Mouse (Mus musculus) layer of hippocampus, postnatal 25 days (tissue): ENCODE results near the gene Cplx2. TPM values are rescaled to one million over a fixed set of nuclear protein-coding genes. Genes with fewer than 3 reads are reported as not detected.

Experiments
- DNase-seq, 2 experiments: peaks; one replicate each; pipeline ENCODE4 v3.0.0; 2022; ENCODE audit warnings: mixed read lengths in 2 of 2, low spot score in 1 of 2; ENCODE audit errors: extremely low spot score in 1 of 2
- total RNA-seq, 2 experiments: library from RNA; stranded (reverse); gene quantifications; 2 replicates each; pipeline ENCODE4 v1.2.3; 2021

The Cplx2 gene
- total RNA-seq, 2 experiments from 2014 or later, result 867 to 943 TPM

- DNase-seq, result peak in 1 of 2 experiments; percentile 27
Observed at GRCm38 (mm10) chr13:54364686-54365085, 6.5 kb upstream of the Cplx2 start.

- no peak for DNase-seq
Observed at GRCm38 (mm10) chr13:54367758-54368157, 3.4 kb upstream of the Cplx2 start.

- no peak for DNase-seq
Observed at GRCm38 (mm10) chr13:54368181-54368580, 3.0 kb upstream of the Cplx2 start.

- peak; percentile 66 to 70 for DNase-seq
Observed at GRCm38 (mm10) chr13:54371387-54372330, 510 bp downstream of the Cplx2 start.

- peak; percentile 80 to 89 for DNase-seq
Observed at GRCm38 (mm10) chr13:54372665-54373064, 1.5 kb downstream of the Cplx2 start.

- no peak for DNase-seq
Observed at GRCm38 (mm10) chr13:54374106-54374706, 3.1 kb downstream of the Cplx2 start.

- no peak for DNase-seq
Observed at GRCm38 (mm10) chr13:54375497-54376495, 4.6 kb downstream of the Cplx2 start.

GRCm38 (mm10) chr13:54376736-54377135 is 5.6 kb downstream of the Cplx2 start:
- no peak for DNase-seq

GRCm38 (mm10) chr13:54378051-54378450 is 6.9 kb downstream of the Cplx2 start:
- peak in 1 of 2 experiments; percentile 53 for DNase-seq

- no peak for DNase-seq
Observed at GRCm38 (mm10) chr13:54380421-54380820, 9.3 kb downstream of the Cplx2 start.

GRCm38 (mm10) chr13:54381396-54381795 is 10.2 kb downstream of the Cplx2 start:
- no peak for DNase-seq

- no peak for DNase-seq
Observed at GRCm38 (mm10) chr13:54383531-54383930, 12.4 kb downstream of the Cplx2 start.

- no peak for DNase-seq
Observed at GRCm38 (mm10) chr13:54384518-54384917, 13.4 kb downstream of the Cplx2 start.

GRCm38 (mm10) chr13:54385008-54386004 is 14.2 kb downstream of the Cplx2 start:
- DNase-seq, result peak in 1 of 2 experiments; percentile 31

- peak in 1 of 2 experiments; percentile 8 for DNase-seq
Observed at GRCm38 (mm10) chr13:54389971-54390564, 18.9 kb downstream of the Cplx2 start.

GRCm38 (mm10) chr13:54390565-54391013 is 19.4 kb downstream of the Cplx2 start:
- peak in 1 of 2 experiments; percentile 7 for DNase-seq

- no peak for DNase-seq
Observed at GRCm38 (mm10) chr13:54391313-54391712, 20.2 kb downstream of the Cplx2 start.

- no peak for DNase-seq
Observed at GRCm38 (mm10) chr13:54397069-54397468, 25.9 kb downstream of the Cplx2 start.
